8 mouse cellular contexts compared by ENCODE assay signal in genomic region chr3:65527691-65528601, GRCm38 (mm10). TPM values are rescaled to one million over a fixed set of nuclear protein-coding genes. Genes with fewer than 3 reads are reported as not detected.
DNase-seq lines count a peak whose midpoint lies in the region; ATAC-seq and TF ChIP-seq lines count a peak whose summit lies in the region.

Tiparp (plus strand) TSS chr3:65528410.

- peak within 1 kb of the TSS; percentile 75 for H3K4me2 ChIP-seq in embryonic facial prominence, embryonic 14.5 days (ENCODE audit: low read depth, low read length)
- peak within 1 kb of the TSS; percentile 78 for H3K4me2 ChIP-seq in limb, embryonic 13.5 days (replicated peaks)
- H3K4me2 ChIP-seq in midbrain, embryonic 16.5 days (ENCODE audit: low read length): peak within 1 kb of the TSS; percentile 86

- no peaks in the 10 kb centered on the region; the same call in 1 of the 2 replicates for H3K4me1 ChIP-seq in embryonic facial prominence, embryonic 14.5 days (ENCODE audit: control insufficient read depth, insufficient read depth, low read length)
- no peaks in the 10 kb centered on the region for H3K4me1 ChIP-seq in heart, adult 2 months (ENCODE audit: control insufficient read depth, insufficient read depth, low read length)
- peaks cover 3% of the 10 kb centered on the region; the same call in 1 of the 2 replicates for H3K4me1 ChIP-seq in limb, embryonic 13.5 days
- peaks cover 2% of the 10 kb centered on the region; the same call in 1 of the 2 replicates for H3K4me1 ChIP-seq in midbrain, embryonic 16.5 days (ENCODE audit: control insufficient read depth, insufficient read depth, low read length)

- H3K36me3 ChIP-seq in embryonic facial prominence, embryonic 14.5 days (ENCODE audit: control insufficient read depth, insufficient read depth, low read length): peaks cover 12% of the 10 kb centered on the region; the same call in 1 of the 2 replicates
- H3K36me3 ChIP-seq in heart, adult 2 months (ENCODE audit: control insufficient read depth, insufficient read depth, low read length): peaks cover 6% of the 10 kb centered on the region
- H3K36me3 ChIP-seq in limb, embryonic 13.5 days: peaks cover 10% of the 10 kb centered on the region; the same call in 1 of the 2 replicates
- no peaks in the 10 kb centered on the region for H3K36me3 ChIP-seq in midbrain, embryonic 16.5 days (ENCODE audit: control insufficient read depth, insufficient read depth, low read length)

- peak; percentile 93 for ATAC-seq in embryonic facial prominence, embryonic 14.5 days (ENCODE audit: low read depth)
- ATAC-seq in limb, embryonic 13.5 days (ENCODE audit: low FRiP score, low read depth): peak; percentile 94
- ATAC-seq in midbrain, embryonic 16.5 days: peak; percentile 96

- DNase-seq in 3T3-L1 (ENCODE audit: low read depth, low spot score): peak; percentile 91
- peak; percentile 77 to 88 for DNase-seq in adrenal gland, postnatal 4 days (ENCODE audit: low spot score in 2 of 2)
- DNase-seq in embryonic facial prominence, embryonic 14.5 days (ENCODE audit: low spot score): peak; percentile 98
- DNase-seq in heart, adult 2 months: peak; percentile 93 to 94
- DNase-seq in kidney, adult 8-10 months: peak; percentile 85 to 88
- peak; percentile 75 to 90 for DNase-seq in spleen, postnatal 10 days (ENCODE audit: low spot score in 2 of 2)

- TF ChIP-seq POLR2A in heart, adult 2 months (IDR thresholded peaks at IDR 0.05; ENCODE audit: insufficient read depth, low read depth, low read length): peak; percentile 97

- peak within 1 kb of the TSS; percentile 98 for H3K27ac ChIP-seq in embryonic facial prominence, embryonic 14.5 days (replicated peaks; ENCODE audit: low read depth, low read length)
- peak within 1 kb of the TSS; percentile 89 for H3K27ac ChIP-seq in heart, adult 2 months
- peak within 1 kb of the TSS; percentile 98 for H3K27ac ChIP-seq in limb, embryonic 13.5 days
- peak within 1 kb of the TSS; percentile 99 for H3K27ac ChIP-seq in midbrain, embryonic 16.5 days (ENCODE audit: low read length)

- no peaks in the 10 kb centered on the region for H3K27me3 ChIP-seq in embryonic facial prominence, embryonic 14.5 days (replicated peaks; ENCODE audit: control insufficient read depth, insufficient read depth, low read length)
- no peaks in the 10 kb centered on the region for H3K27me3 ChIP-seq in heart, adult 2 months (ENCODE audit: control insufficient read depth, insufficient read depth, low read length)
- H3K27me3 ChIP-seq in limb, embryonic 13.5 days: no peaks in the 10 kb centered on the region
- no peaks in the 10 kb centered on the region; the same call in 1 of the 2 replicates for H3K27me3 ChIP-seq in midbrain, embryonic 16.5 days (ENCODE audit: control insufficient read depth, insufficient read depth, low read depth, low read length)

- H3K79me2 ChIP-seq in heart, adult 2 months (replicated peaks; ENCODE audit: control insufficient read depth, insufficient read depth, low read length): no peaks in the 10 kb centered on the region; the same call in 1 of the 2 replicates

- TF ChIP-seq CTCF in heart, adult 2 months (IDR thresholded peaks at IDR 0.05): peak; percentile 73

- under 1% methylated on average over 55 of the region's 109 CpGs for whole genome bisulfite sequencing in embryonic facial prominence, embryonic 14.5 days
- under 1% methylated on average over 98 of the region's 109 CpGs for WGBS in heart, adult 2 months
- under 1% methylated on average over 98 of the region's 109 CpGs for WGBS in limb, embryonic 13.5 days
- under 1% methylated on average over 91 of the region's 109 CpGs for WGBS in midbrain, embryonic 16.5 days

- 0 out of 2 replicates have a peak, but pooled peaks have one; percentile 56 for TF ChIP-seq EP300 in heart, adult 2 months (IDR thresholded peaks at IDR 0.05; ENCODE audit: insufficient read depth, low read depth, low read length)

- H3K9ac ChIP-seq in embryonic facial prominence, embryonic 14.5 days (ENCODE audit: low read depth, low read length): peak within 1 kb of the TSS; percentile 94
- peak within 1 kb of the TSS; percentile 96 for H3K9ac ChIP-seq in heart, adult 2 months (ENCODE audit: low read depth, low read length)
- H3K9ac ChIP-seq in limb, embryonic 13.5 days: peak within 1 kb of the TSS; percentile 92
- peak within 1 kb of the TSS; percentile 92 for H3K9ac ChIP-seq in midbrain, embryonic 16.5 days (ENCODE audit: low read depth, low read length)

- intact Hi-C loops in heart, adult 2 months (cut with DNase I): loop anchor here (1.0 to 10.0 kb wide), 6 partner anchors 86 to 1457 kb away; partner anchors contain the start of genes Rsrc1, Shox2 and Ssr3

- no peaks in the 10 kb centered on the region for H3K9me3 ChIP-seq in embryonic facial prominence, embryonic 14.5 days (ENCODE audit: control insufficient read depth, low read length)
- H3K9me3 ChIP-seq in limb, embryonic 13.5 days: no peaks in the 10 kb centered on the region
- no peaks in the 10 kb centered on the region for H3K9me3 ChIP-seq in midbrain, embryonic 16.5 days (replicated peaks; ENCODE audit: control insufficient read depth, low read length, poor library complexity, severe bottlenecking)

- H3K4me3 ChIP-seq in embryonic facial prominence, embryonic 14.5 days (ENCODE audit: low read depth, low read length): peak within 1 kb of the TSS; percentile 92
- peak within 1 kb of the TSS; percentile 86 for H3K4me3 ChIP-seq in heart, adult 2 months
- peak within 1 kb of the TSS; percentile 77 for H3K4me3 ChIP-seq in limb, embryonic 13.5 days
- peak within 1 kb of the TSS; percentile 65 for H3K4me3 ChIP-seq in midbrain, embryonic 16.5 days (ENCODE audit: low read depth, low read length)

RNA-seq across cellular contexts. Expression of gene Tiparp, which starts in this region (rescaled TPM):
- total RNA-seq in adrenal gland, postnatal 4 days (2021): 10 to 100 TPM; 14.3 to 18.0 TPM
- polyA plus RNA-seq in embryonic facial prominence, embryonic 14.5 days (2014; fragmentation: Nextera tagmentation; extraction: Ambion mirVana): 33.2 and 33.9 TPM in 2 replicates
- 10 to 100 TPM; 11.1 to 12.9 TPM for total RNA-seq in heart, adult 2 months (2021)
- polyA plus RNA-seq in heart, adult 2 months (2012; rRNA removed): 2.9 and 4.6 TPM in 2 replicates
- polyA plus RNA-seq in limb, embryonic 13.5 days (2015; fragmentation: Nextera tagmentation; extraction: Ambion mirVana): 33.4 and 35.3 TPM in 2 replicates
- polyA plus RNA-seq in midbrain, embryonic 16.5 days (2015; fragmentation: Nextera tagmentation; extraction: Ambion mirVana): 24.3 and 25.5 TPM in 2 replicates

Comparison
In these comparisons a context has a peak if more than half of its experiments do, and no peak if none do; other contexts are left out.
1. Peak in every context shown above with its lines: DNase-seq, ATAC-seq, H3K4me3 ChIP-seq and H3K27ac ChIP-seq.